Mouse (Mus musculus) cerebellum, adult 2 months (tissue): ENCODE results near the gene Ctnna2. TPM values are rescaled to one million over a fixed set of nuclear protein-coding genes. Genes with fewer than 3 reads are reported as not detected.

Source experiments
- DNase-seq, 2 experiments: peaks; one replicate each; pipeline ENCODE4 v3.0.0; 2021
- H3K27ac ChIP-seq: fragments of 200-500 bp; 2 replicates; pipeline ENCODE4 v1.5.1; 2012; ENCODE audit warnings: low read length, control low read depth, inconsistent platforms; ENCODE audit not compliant: insufficient read depth
- H3K27me3 ChIP-seq: fragments of 200-500 bp; 2 replicates; pipeline ENCODE4 v1.6.1; 2012; ENCODE audit warnings: inconsistent platforms, mild to moderate bottlenecking, low read length, moderate library complexity; ENCODE audit not compliant: control insufficient read depth, insufficient read depth
- H3K4me1 ChIP-seq: fragments of 200-500 bp; 2 replicates; pipeline ENCODE4 v1.6.1; 2011; ENCODE audit warnings: low read length; ENCODE audit not compliant: control insufficient read depth, insufficient read depth
- H3K4me3 ChIP-seq: fragments of 200-500 bp; replicated peaks from 2 replicates; pipeline ENCODE3; 2011; ENCODE audit warnings: mild to moderate bottlenecking, low read depth, low read length, control low read depth; ENCODE audit not compliant: insufficient read depth
- CTCF ChIP-seq: fragments of 200-500 bp; IDR thresholded peaks from 2 replicates; pipeline ENCODE4 v1.5.1; 2011; ENCODE audit warnings: low read depth, mild to moderate bottlenecking, control low read depth, low read length, moderate library complexity, borderline replicate concordance; ENCODE audit not compliant: insufficient read depth
- POLR2A ChIP-seq: fragments of 200-500 bp; IDR thresholded peaks from 2 replicates; pipeline ENCODE4 v1.6.1; 2011; ENCODE audit warnings: low read length, control low read depth, borderline replicate concordance; ENCODE audit not compliant: insufficient read depth
- WGBS: fragments of 180-500 bp; shearing (Covaris S2); methylation state at CpG from one replicate; pipeline ENCODE4 v1.1.7; 2018; 5-methylcytosine and 5-hydroxymethylcytosine counted together
- polyA plus RNA-seq: library from polyadenylated mRNA; depleted of rRNA; stranded (reverse); fragments of >200 nt; gene quantifications from 2 replicates; pipeline ENCODE4 v1.2.3, GENCODE M21; 2012

The Ctnna2 gene
- polyA plus RNA-seq, 1 experiment: 49.2 TPM

- TF ChIP-seq CTCF: no peak
- no peak for TF ChIP-seq POLR2A
- no peaks in the 10 kb centered on the region for H3K4me1 ChIP-seq
- H3K27me3 ChIP-seq: no peaks in the 10 kb centered on the region
- no peak overlapping the region for H3K27ac ChIP-seq
- DNase-seq: no peak
- no peak overlapping the region for H3K4me3 ChIP-seq
- WGBS: 74% methylated on average over 3 of the region's 3 CpGs
Observed at GRCm38 (mm10) chr6:77577585-77577984, 401.9 kb downstream of the Ctnna2 start.

- TF ChIP-seq POLR2A (no peak), CTCF (peak; percentile 73; the same call in 1 of the 2 replicates)
- peak; percentile 40 to 45 for DNase-seq
- 58% methylated on average over 3 of the region's 3 CpGs for WGBS
Observed at GRCm38 (mm10) chr6:77572614-77573013, 406.9 kb downstream of the Ctnna2 start.

DNA sequence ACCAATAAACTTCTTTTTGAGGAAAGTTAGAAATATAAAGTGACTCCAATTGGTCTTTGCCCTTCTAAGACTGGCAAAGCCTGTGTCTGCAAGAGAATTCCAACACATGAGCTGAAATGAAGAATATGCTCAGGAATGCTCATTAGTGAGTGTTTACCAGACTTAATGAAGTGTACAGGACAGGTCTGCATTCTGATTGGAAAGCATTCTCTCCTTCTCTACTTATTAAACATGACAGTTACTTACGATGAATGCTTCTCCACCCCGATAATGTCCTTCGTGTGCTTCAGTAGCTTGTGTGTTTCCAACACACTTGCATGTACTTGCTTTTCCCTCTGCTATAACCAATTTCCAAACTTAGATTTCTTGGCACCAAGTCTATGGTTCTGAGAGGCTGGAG is 409.6 kb downstream of the Ctnna2 start:
- Histone ChIP-seq H3K27me3 (no peaks in the 10 kb centered on the region), H3K4me3 (no peak overlapping the region), H3K27ac (no peak overlapping the region), H3K4me1 (no peaks in the 10 kb centered on the region)
- no peak for TF ChIP-seq CTCF
- no peak for TF ChIP-seq POLR2A
- DNase-seq: no peak
- WGBS: 89% methylated on average over 3 of the region's 3 CpGs

More at GRCm38 (mm10) chr6:77572614-77573013, 406.9 kb downstream of the Ctnna2 start:
- no peak overlapping the region for H3K4me3 ChIP-seq
- H3K27ac ChIP-seq: no peak overlapping the region
- H3K4me1 ChIP-seq: no peaks in the 10 kb centered on the region
- no peaks in the 10 kb centered on the region for H3K27me3 ChIP-seq

DNA sequence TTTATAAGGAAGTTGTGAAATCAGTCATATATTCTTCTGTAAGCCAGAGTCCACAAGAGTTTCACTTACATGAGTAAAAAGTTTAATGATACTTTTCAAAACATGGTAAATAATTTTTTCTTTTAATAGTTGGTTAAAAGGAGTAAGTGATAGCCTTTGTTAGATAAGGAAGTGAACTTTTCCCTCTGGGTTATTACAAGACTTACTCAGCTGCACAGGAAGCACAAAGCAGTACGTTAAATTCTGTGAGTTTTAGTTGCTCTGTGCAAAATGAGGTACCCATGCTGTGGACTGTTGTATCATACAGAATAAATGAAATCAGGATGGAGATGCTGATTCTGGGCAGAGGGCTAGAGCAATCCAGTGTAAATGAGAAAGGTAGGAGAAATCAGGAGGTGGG is 423.3 kb downstream of the Ctnna2 start:
- no peak for TF ChIP-seq POLR2A
- TF ChIP-seq CTCF: no peak
- no peak overlapping the region for H3K27ac ChIP-seq
- no peak overlapping the region for H3K4me3 ChIP-seq
- DNase-seq: no peak
- no peaks in the 10 kb centered on the region for H3K4me1 ChIP-seq
- WGBS: 87% methylated on average over 1 of the region's 1 CpGs
- no peaks in the 10 kb centered on the region for H3K27me3 ChIP-seq

- Histone ChIP-seq H3K4me3 (no peak overlapping the region), H3K27ac (no peak overlapping the region), H3K27me3 (no peaks in the 10 kb centered on the region), H3K4me1 (no peaks in the 10 kb centered on the region)
- DNase-seq: no peak
- 83% methylated on average over 15 of the region's 15 CpGs for WGBS
- TF ChIP-seq CTCF (no peak), POLR2A (no peak)
Observed at GRCm38 (mm10) chr6:77537055-77537807, 442.3 kb downstream of the Ctnna2 start.

- TF ChIP-seq POLR2A (no peak), CTCF (no peak)
- H3K27ac ChIP-seq: no peak overlapping the region
- DNase-seq: peak in 1 of 2 experiments; percentile 4
- H3K4me3 ChIP-seq: no peak overlapping the region
- 30% methylated on average over 2 of the region's 2 CpGs for WGBS
- H3K27me3 ChIP-seq: no peaks in the 10 kb centered on the region
- no peaks in the 10 kb centered on the region for H3K4me1 ChIP-seq
Observed at GRCm38 (mm10) chr6:77527636-77528035, 451.9 kb downstream of the Ctnna2 start.

- Histone ChIP-seq H3K4me1 (no peaks in the 10 kb centered on the region), H3K27me3 (no peaks in the 10 kb centered on the region), H3K4me3 (no peak overlapping the region), H3K27ac (no peak overlapping the region)
- no peak for TF ChIP-seq POLR2A
- no peak for TF ChIP-seq CTCF
- no peak for DNase-seq
- WGBS: 67% methylated on average over 2 of the region's 2 CpGs
Observed at GRCm38 (mm10) chr6:77521836-77522235, 457.7 kb downstream of the Ctnna2 start.

- 72% methylated on average over 2 of the region's 2 CpGs for WGBS
- Histone ChIP-seq H3K4me1 (peaks cover 5% of the 10 kb centered on the region), H3K27ac (no peak overlapping the region), H3K27me3 (no peaks in the 10 kb centered on the region; the same call in 1 of the 2 replicates), H3K4me3 (no peak overlapping the region)
- TF ChIP-seq POLR2A: no peak
- no peak for DNase-seq
Observed at GRCm38 (mm10) chr6:77516515-77516914, 463.0 kb downstream of the Ctnna2 start.
